Mouse (Mus musculus): ENCODE measurements around the gene Trim16. TPM values are rescaled to one million over a fixed set of nuclear protein-coding genes. Genes with fewer than 3 reads are reported as not detected.

Gene Trim16
- polyA plus RNA-seq, 1 experiment from 2014 or later = 23.2 TPM

Other genes starting within 250 kb of the Trim16 start
- 4.8 and 4.9 TPM in 2 replicates for gene Trpv2, start 245.7 kb upstream of the Trim16 start, polyA plus RNA-seq (2015; fragmentation: Nextera tagmentation; extraction: Ambion mirVana)
- 10.6 and 11.8 TPM in 2 replicates for gene Lrrc75a, start 171.7 kb upstream of the Trim16 start, polyA plus RNA-seq (2015; fragmentation: Nextera tagmentation; extraction: Ambion mirVana)
- 34.6 and 38.1 TPM in 2 replicates for gene Mmgt2, start 171.6 kb upstream of the Trim16 start, polyA plus RNA-seq (2015; fragmentation: Nextera tagmentation; extraction: Ambion mirVana)
- 5.4 and 5.8 TPM in 2 replicates for gene Zfp287, start 88.3 kb upstream of the Trim16 start, polyA plus RNA-seq (2015; fragmentation: Nextera tagmentation; extraction: Ambion mirVana)
- gene Gm10428, start 67.1 kb upstream of the Trim16 start, polyA plus RNA-seq (2015; fragmentation: Nextera tagmentation; extraction: Ambion mirVana) = not detected in 2 replicates
- 14.8 and 14.9 TPM in 2 replicates for gene Zfp286, start 30.8 kb upstream of the Trim16 start, polyA plus RNA-seq (2015; fragmentation: Nextera tagmentation; extraction: Ambion mirVana)
- 0.40 and 0.92 TPM in 2 replicates for gene Fbxw10, start 26.8 kb downstream of the Trim16 start, polyA plus RNA-seq (2015; fragmentation: Nextera tagmentation; extraction: Ambion mirVana)
- gene Tvp23b, start 59.2 kb downstream of the Trim16 start, polyA plus RNA-seq (2015; fragmentation: Nextera tagmentation; extraction: Ambion mirVana) = 79.5 TPM in 2 replicates
- 0.21 and 0.52 TPM in 2 replicates for gene Cdrt4, start 131.0 kb downstream of the Trim16 start, polyA plus RNA-seq (2015; fragmentation: Nextera tagmentation; extraction: Ambion mirVana)
- gene Tekt3, start 241.4 kb downstream of the Trim16 start, polyA plus RNA-seq (2015; fragmentation: Nextera tagmentation; extraction: Ambion mirVana) = 0.31 and 0.41 TPM in 2 replicates

Measured in lung, embryonic 16.5 days (tissue).